8 mouse cellular contexts compared by ENCODE assay signal in the genomic region with DNA sequence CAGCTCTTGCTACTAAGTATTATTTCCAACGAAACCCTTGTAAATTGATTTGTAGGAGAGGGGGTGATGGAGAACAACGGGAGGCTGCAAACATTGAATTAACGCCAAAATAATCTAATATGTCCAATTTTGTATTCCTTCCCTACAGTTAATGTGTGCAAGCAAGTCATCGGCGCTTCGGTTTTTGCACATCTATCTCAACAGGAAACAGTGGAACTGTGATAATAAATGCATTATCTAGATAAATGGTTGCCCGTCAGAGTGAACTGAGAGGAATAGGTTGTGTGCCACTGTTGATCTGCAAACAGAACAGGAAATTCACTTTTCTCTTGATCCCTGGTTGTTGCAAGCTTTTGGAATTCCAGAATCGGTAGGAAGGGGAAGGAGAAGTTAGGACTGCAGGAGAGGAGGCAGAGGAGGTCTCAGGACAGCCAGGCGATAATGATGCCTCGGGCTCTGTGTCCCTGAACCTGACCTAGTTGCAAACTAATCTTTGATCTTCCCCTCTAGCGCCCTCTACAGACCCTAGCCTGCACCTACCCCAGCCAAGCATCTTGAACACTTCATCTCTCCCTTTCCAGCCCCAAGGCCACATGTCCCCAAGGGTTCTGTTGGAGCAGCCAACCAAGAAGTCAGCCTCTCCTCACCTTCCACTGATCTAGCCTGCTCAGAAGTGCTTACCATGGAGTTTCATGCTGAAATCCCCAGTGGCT.
DNase-seq lines count a peak whose midpoint lies in the region; ATAC-seq and TF ChIP-seq lines count a peak whose summit lies in the region.

No protein-coding gene starts in this region.

- H3K4me3 ChIP-seq in liver, adult 2 months (ENCODE audit: insufficient read depth, low read depth, low read length), result no peak overlapping the region
- H3K4me3 ChIP-seq in liver, embryonic 12.5 days, result no peak overlapping the region
- no peak overlapping the region for H3K4me3 ChIP-seq in neural tube, embryonic 15.5 days (replicated peaks)

- TF ChIP-seq POLR2A in liver, adult 2 months (IDR thresholded peaks at IDR 0.05; ENCODE audit: extremely low read depth, insufficient read depth, low read length), result no peak

- H3K27ac ChIP-seq in liver, adult 2 months (replicated peaks; ENCODE audit: insufficient read depth, low read depth, low read length), result no peak overlapping the region
- H3K27ac ChIP-seq in liver, embryonic 12.5 days, result no peak overlapping the region
- H3K27ac ChIP-seq in neural tube, embryonic 15.5 days (replicated peaks), result no peak overlapping the region

- ATAC-seq in CD4-positive, CD25-positive, alpha-beta regulatory T cell, adult 4 months, result no peak
- no peak for ATAC-seq in liver, embryonic 12.5 days
- ATAC-seq in megakaryocyte progenitor cell, adult 5-6 weeks (replicated peaks; ENCODE audit: poor library complexity), result peak; percentile 74
- ATAC-seq in inflammation-experienced regulatory T-cells, adult 6 months, result no peak
- ATAC-seq in neural tube, embryonic 15.5 days (ENCODE audit: low FRiP score), result no peak

- WGBS in liver, adult 2 months, result 56% methylated on average over 11 of the region's 11 CpGs
- 44% methylated on average over 11 of the region's 11 CpGs for WGBS in liver, embryonic 12.5 days (ENCODE audit: insufficient replicate concordance)
- WGBS in neural tube, embryonic 15.5 days, result 57% methylated on average over 11 of the region's 11 CpGs

- H3K9me3 ChIP-seq in liver, embryonic 12.5 days (replicated peaks), result no peaks in the 10 kb centered on the region
- H3K9me3 ChIP-seq in neural tube, embryonic 15.5 days (replicated peaks), result no peaks in the 10 kb centered on the region

- H3K4me1 ChIP-seq in liver, adult 2 months (ENCODE audit: control insufficient read depth, insufficient read depth, low read length), result no peaks in the 10 kb centered on the region
- peaks cover 6% of the 10 kb centered on the region; the same call in 1 of the 2 replicates for H3K4me1 ChIP-seq in liver, embryonic 12.5 days
- H3K4me1 ChIP-seq in neural tube, embryonic 15.5 days, result no peaks in the 10 kb centered on the region

- H3K79me2 ChIP-seq in liver, adult 2 months (ENCODE audit: control insufficient read depth, insufficient read depth, low read length), result no peaks in the 10 kb centered on the region

- H3K36me3 ChIP-seq in liver, adult 2 months (ENCODE audit: control insufficient read depth, insufficient read depth, low read length), result no peaks in the 10 kb centered on the region
- H3K36me3 ChIP-seq in liver, embryonic 12.5 days, result no peaks in the 10 kb centered on the region
- no peaks in the 10 kb centered on the region for H3K36me3 ChIP-seq in neural tube, embryonic 15.5 days

- H3K9ac ChIP-seq in liver, adult 2 months (ENCODE audit: low read depth, low read length), result no peak overlapping the region
- no peak overlapping the region for H3K9ac ChIP-seq in liver, embryonic 12.5 days
- no peak overlapping the region for H3K9ac ChIP-seq in neural tube, embryonic 15.5 days (replicated peaks)

- no peak overlapping the region for H3K4me2 ChIP-seq in liver, embryonic 12.5 days
- H3K4me2 ChIP-seq in neural tube, embryonic 15.5 days, result no peak overlapping the region

- peak; percentile 52 for DNase-seq in CD4-positive, CD25-positive, alpha-beta regulatory T cell, adult 2 months (ENCODE audit: low read depth, low spot score)
- peak; percentile 54 for DNase-seq in liver, adult 2 months (ENCODE audit: extremely low read depth, low read depth, low spot score)
- peak; percentile 32 for DNase-seq in cerebellum, adult 9-11 months

- no peaks in the 10 kb centered on the region for H3K27me3 ChIP-seq in liver, adult 2 months (ENCODE audit: control insufficient read depth, insufficient read depth, low read length)
- H3K27me3 ChIP-seq in liver, embryonic 12.5 days (replicated peaks), result no peaks in the 10 kb centered on the region
- H3K27me3 ChIP-seq in neural tube, embryonic 15.5 days (replicated peaks), result no peaks in the 10 kb centered on the region

- peak; percentile 79 for TF ChIP-seq CTCF in liver, adult 2 months (IDR thresholded peaks at IDR 0.05; ENCODE audit: low read depth, low read length)
